Mouse (Mus musculus): ENCODE measurements around the gene Tom1l2.

DNA sequence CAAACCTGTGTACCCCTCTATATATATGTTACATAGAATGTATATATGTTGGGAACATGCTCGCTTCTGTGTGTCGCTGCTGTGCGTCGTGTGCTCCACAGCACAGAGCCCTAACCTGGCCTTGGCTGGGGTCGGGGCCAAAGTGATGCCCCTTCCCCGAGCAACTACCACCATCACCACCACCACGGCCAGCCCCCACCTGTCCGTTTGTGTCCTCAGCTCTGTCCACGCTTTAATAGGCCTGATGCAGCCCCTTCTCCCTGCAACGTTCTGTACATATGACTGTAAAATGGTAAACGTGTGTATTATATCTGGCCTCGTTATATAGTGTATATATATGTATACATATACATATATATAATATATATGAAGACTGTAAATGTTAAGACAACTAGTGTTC lies 154.1 kb downstream of the Tom1l2 start:
- TF ChIP-seq POLR2A (IDR thresholded peaks at IDR 0.05; ENCODE audit: borderline replicate concordance, low read depth, low read length): no peak
- TF ChIP-seq CTCF (IDR thresholded peaks at IDR 0.05; ENCODE audit: low read depth, low read length): no peak

Data from bone marrow macrophage, adult 2 months (primary cell).